Mouse (Mus musculus): ENCODE measurements around the gene Mapk10.

Mapk10 gene

GRCm38 (mm10) chr5:103211101-103211848 is at the start of gene Mapk10:
TSS of gene Mapk10 (minus strand) at chr5:103211334.
- DNase-seq (ENCODE audit: low read depth, low spot score): peak; percentile 74

GRCm38 (mm10) chr5:103256144-103256543 is 45.0 kb upstream of the Mapk10 start:
- DNase-seq (ENCODE audit: low read depth, low spot score): no peak

- no peak for DNase-seq (ENCODE audit: low read depth, low spot score)
Measured at GRCm38 (mm10) chr5:103242430-103242829, 31.3 kb upstream of the Mapk10 start.

- no peak for DNase-seq (ENCODE audit: low read depth, low spot score)
Measured at GRCm38 (mm10) chr5:103231822-103232221, 20.7 kb upstream of the Mapk10 start.

- DNase-seq (ENCODE audit: low read depth, low spot score): no peak
Measured at GRCm38 (mm10) chr5:103230334-103230733, 19.2 kb upstream of the Mapk10 start.

GRCm38 (mm10) chr5:103229321-103229720 is 18.2 kb upstream of the Mapk10 start:
- DNase-seq (ENCODE audit: low read depth, low spot score): no peak

GRCm38 (mm10) chr5:103221997-103222396 is 10.9 kb upstream of the Mapk10 start:
- DNase-seq (ENCODE audit: low read depth, low spot score): no peak

GRCm38 (mm10) chr5:103210644-103211043 is 490 bp downstream of the Mapk10 start:
- DNase-seq (ENCODE audit: low read depth, low spot score): no peak

- DNase-seq (ENCODE audit: low read depth, low spot score): no peak
Measured at GRCm38 (mm10) chr5:103210018-103210417, 1.1 kb downstream of the Mapk10 start.

GRCm38 (mm10) chr5:103209486-103209885 is 1.6 kb downstream of the Mapk10 start:
- DNase-seq (ENCODE audit: low read depth, low spot score): no peak

GRCm38 (mm10) chr5:103208869-103209268 is 2.3 kb downstream of the Mapk10 start:
- no peak for DNase-seq (ENCODE audit: low read depth, low spot score)

- DNase-seq (ENCODE audit: low read depth, low spot score): no peak
Measured at GRCm38 (mm10) chr5:103208021-103208511, 3.1 kb downstream of the Mapk10 start.

GRCm38 (mm10) chr5:103197796-103198325 is 13.3 kb downstream of the Mapk10 start:
- DNase-seq (ENCODE audit: low read depth, low spot score): no peak

GRCm38 (mm10) chr5:103194549-103194948 is 16.6 kb downstream of the Mapk10 start:
- DNase-seq (ENCODE audit: low read depth, low spot score): no peak

- DNase-seq (ENCODE audit: low read depth, low spot score): no peak
Measured at GRCm38 (mm10) chr5:103193700-103194099, 17.4 kb downstream of the Mapk10 start.

GRCm38 (mm10) chr5:103191577-103191976 is 19.6 kb downstream of the Mapk10 start:
- DNase-seq (ENCODE audit: low read depth, low spot score): no peak

- no peak for DNase-seq (ENCODE audit: low read depth, low spot score)
Measured at GRCm38 (mm10) chr5:103184256-103184655, 26.9 kb downstream of the Mapk10 start.

- DNase-seq (ENCODE audit: low read depth, low spot score): no peak
Measured at GRCm38 (mm10) chr5:103181622-103182021, 29.5 kb downstream of the Mapk10 start.

- DNase-seq (ENCODE audit: low read depth, low spot score): no peak
Measured at GRCm38 (mm10) chr5:103177010-103177409, 34.1 kb downstream of the Mapk10 start.

- no peak for DNase-seq (ENCODE audit: low read depth, low spot score)
Measured at GRCm38 (mm10) chr5:103175989-103176388, 35.1 kb downstream of the Mapk10 start.

- DNase-seq (ENCODE audit: low read depth, low spot score): no peak
Measured at GRCm38 (mm10) chr5:103174607-103175006, 36.5 kb downstream of the Mapk10 start.

- no peak for DNase-seq (ENCODE audit: low read depth, low spot score)
Measured at GRCm38 (mm10) chr5:103171207-103171606, 39.9 kb downstream of the Mapk10 start.

- DNase-seq (ENCODE audit: low read depth, low spot score): no peak
Measured at GRCm38 (mm10) chr5:103167371-103167770, 43.8 kb downstream of the Mapk10 start.

Data from embryo, embryonic 11.5 days (tissue).